Comparison of ENCODE assay signal across 8 mouse cellular contexts in the genomic region with DNA sequence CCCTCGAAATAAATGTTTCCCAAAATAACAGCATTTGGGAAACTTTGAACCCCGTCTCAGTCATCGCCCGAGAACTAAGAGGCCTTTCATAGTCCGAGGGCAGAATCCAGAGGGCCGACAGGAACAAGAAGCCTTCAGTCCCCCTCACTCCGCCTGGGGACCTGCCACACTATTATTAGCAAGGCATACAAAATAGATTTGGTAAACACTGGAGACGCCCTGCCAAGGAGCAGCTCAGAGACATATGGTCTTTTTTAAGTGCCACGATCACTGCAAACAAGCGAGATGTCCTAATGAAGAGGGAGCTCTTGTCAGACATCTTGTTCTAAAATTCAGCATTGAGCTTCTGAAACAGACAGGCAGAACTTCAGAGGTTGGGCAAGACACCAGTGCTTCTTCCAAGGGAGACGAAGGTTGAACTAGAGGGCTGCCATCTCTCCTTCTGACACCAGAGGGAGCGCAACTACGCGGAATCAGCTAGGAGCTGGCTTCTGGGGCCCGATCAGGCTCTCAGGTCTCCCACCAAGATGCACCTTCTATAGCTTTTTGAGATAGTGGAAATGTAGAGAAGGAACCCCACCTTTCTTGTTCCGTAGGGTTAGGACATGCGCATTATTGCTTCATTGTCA.
DNase-seq lines count a peak whose midpoint lies in the region; ATAC-seq lines count a peak whose summit lies in the region.

No protein-coding gene starts in this region.

- no peak overlapping the region for H3K27ac ChIP-seq in hindbrain, embryonic 14.5 days

- no peaks in the 10 kb centered on the region for H3K27me3 ChIP-seq in hindbrain, embryonic 14.5 days (ENCODE audit: control insufficient read depth, insufficient read depth, low read length)

- peak; percentile 45 for DNase-seq in cerebellum, adult 11 months
- DNase-seq in cerebellum, adult 8-10 months: peak; percentile 62
- DNase-seq in hindbrain, embryonic 14.5 days (ENCODE audit: low spot score): peak; percentile 92
- peak; percentile 33 to 88 for DNase-seq in left cerebral cortex, adult 9 months (ENCODE audit: low spot score in 2 of 2)
- DNase-seq in neural tube, embryonic 10.5 days (ENCODE audit: extremely low spot score, low spot score): peak; percentile 75
- peak; percentile 10 to 22 for DNase-seq in thymus, postnatal 36 days

- ATAC-seq in cerebellum, adult (ENCODE audit: insufficient number of reproducible peaks, low FRiP score, low TSS enrichment): no peak
- ATAC-seq in frontal cortex, adult (ENCODE audit: low TSS enrichment): peak; percentile 86
- 0 out of 2 replicates have a peak, but pooled peaks have one; percentile 40 for ATAC-seq in hindbrain, embryonic 14.5 days (ENCODE audit: low FRiP score)

- H3K9ac ChIP-seq in hindbrain, embryonic 14.5 days: no peak overlapping the region

- no peaks in the 10 kb centered on the region for H3K36me3 ChIP-seq in hindbrain, embryonic 14.5 days (replicated peaks; ENCODE audit: control insufficient read depth, insufficient read depth)

- no peak overlapping the region for H3K4me2 ChIP-seq in hindbrain, embryonic 14.5 days (replicated peaks)

- H3K4me1 ChIP-seq in hindbrain, embryonic 14.5 days (replicated peaks; ENCODE audit: control insufficient read depth, insufficient read depth, low read length): no peaks in the 10 kb centered on the region

- 38% methylated on average over 17 of the region's 17 CpGs for WGBS in hindbrain, embryonic 14.5 days

- H3K4me3 ChIP-seq in hindbrain, embryonic 14.5 days (replicated peaks; ENCODE audit: low read length): no peak overlapping the region

- no peaks in the 10 kb centered on the region for H3K9me3 ChIP-seq in hindbrain, embryonic 14.5 days (ENCODE audit: control insufficient read depth, low read length)

Comparison
In these comparisons a context has a peak if more than half of its experiments do, and no peak if none do; other contexts are left out.
1. DNase-seq: peak in every context shown above with its lines; median percentile 92 in hindbrain, embryonic 14.5 days; 75 in neural tube, embryonic 10.5 days; 62 in cerebellum, adult 8-10 months; 60 in left cerebral cortex, adult 9 months; 45 in cerebellum, adult 11 months; 16 in thymus, postnatal 36 days.